Mouse (Mus musculus) monocyte, adult 59 days (primary cell): ENCODE data around the gene Ttyh2. TPM values are rescaled to one million over a fixed set of nuclear protein-coding genes. Genes with fewer than 3 reads are reported as not detected.

Source experiments
- total RNA-seq, 2 experiments: library from RNA; stranded (reverse); gene quantifications; one replicate each; pipeline ENCODE4 v1.2.4; 2023

Ttyh2 gene
- 10 to 100 TPM; 10.0 to 15.2 TPM for total RNA-seq

GRCm38 (mm10) chr11:114675341-114675825, at the start of gene Ttyh2:
Ttyh2 (plus strand) TSS chr11:114675431.

GRCm38 (mm10) chr11:114668301-114668710, 6.9 kb upstream of the Ttyh2 start, which contains the start of gene Rpl38:
Rpl38 (plus strand) TSS chr11:114668524.

GRCm38 (mm10) chr11:114726965-114727825, 52.0 kb downstream of the Ttyh2 start, which contains the start of gene Dnaic2:
Dnaic2 (plus strand) TSS chr11:114727408.

GRCm38 (mm10) chr11:114764820-114765818, 89.9 kb downstream of the Ttyh2 start, which contains the start of gene Kif19a:
Kif19a (plus strand) TSS chr11:114765388.

Other genes starting within 250 kb of the Ttyh2 start
- 1,000 to 10,000 TPM; 1,255 to 1,587 TPM for gene Rpl38, start 6.9 kb upstream of the Ttyh2 start, total RNA-seq
- not detected for gene Dnaic2, start 52.0 kb downstream of the Ttyh2 start, total RNA-seq
- gene Kif19a, start 90.0 kb downstream of the Ttyh2 start, total RNA-seq, result 1 to 10 TPM; 4.4 to 5.6 TPM
- not detected for gene Btbd17, start 120.5 kb downstream of the Ttyh2 start, total RNA-seq
- gene Gpr142, start 123.5 kb downstream of the Ttyh2 start, total RNA-seq, result not detected
- gene Gprc5c, start 175.7 kb downstream of the Ttyh2 start, total RNA-seq, result 10 to 100 TPM; 22.6 to 32.7 TPM
- gene Cd300a, start 214.6 kb downstream of the Ttyh2 start, total RNA-seq, result 100 to 1,000 TPM; 240 to 258 TPM